Comparison of ENCODE assay signal across 20 mouse cellular contexts in the genomic region with DNA sequence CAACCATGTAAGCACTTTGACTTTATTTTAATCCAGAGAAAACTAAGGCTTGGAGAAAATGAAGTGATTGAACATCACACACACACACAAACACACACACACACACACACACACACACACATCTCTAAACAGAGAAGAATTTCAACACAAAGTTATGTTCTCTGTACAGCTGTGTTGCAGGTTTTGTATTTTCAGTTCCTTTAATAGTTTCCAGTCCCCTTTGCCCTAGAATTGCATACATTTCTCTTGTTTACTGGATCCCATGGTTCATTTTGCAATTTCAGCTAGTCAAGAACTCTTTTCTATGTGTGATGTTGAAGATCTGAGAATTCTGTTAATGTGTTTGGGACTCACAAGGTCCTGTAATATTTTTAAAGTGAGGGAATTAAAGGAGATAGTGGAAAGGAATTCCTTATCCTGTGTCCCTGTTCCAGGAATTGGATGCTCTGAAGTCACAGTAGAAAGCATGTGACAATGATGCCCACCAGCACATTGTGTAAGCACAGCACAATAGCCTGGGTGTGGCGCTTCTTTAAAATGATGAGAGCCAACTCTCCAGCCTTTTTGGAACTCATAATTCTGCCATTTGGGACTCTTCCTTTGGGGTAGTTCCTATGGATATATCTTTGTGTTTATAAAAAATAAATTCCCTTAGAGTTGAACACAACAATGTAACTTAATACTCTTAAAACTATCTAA. TPM values are rescaled to one million over a fixed set of nuclear protein-coding genes. Genes with fewer than 3 reads are reported as not detected.
A peak's percentile ranks its signal among the peaks of the same experiment; 100 is the strongest.
DNase-seq lines count a peak whose midpoint lies in the region; ATAC-seq lines count a peak whose summit lies in the region.
"Had no signal": no experiment of that assay in that cellular context is flagged by ENCODE, and none has a peak within 500 bp of the region (broad histone marks: within the 10 kb centered on the region; RNA-seq: fewer than 3 reads in every experiment).

No protein-coding gene starts in this region.

- peak; percentile 86 for ATAC-seq in granulocyte monocyte progenitor cell, adult 5-6 weeks (replicated peaks; ENCODE audit: poor library complexity, severe bottlenecking)
- peak; percentile 76 for ATAC-seq in monocyte, adult 5-6 weeks (replicated peaks; ENCODE audit: insufficient number of reproducible peaks, low FRiP score, low TSS enrichment, poor library complexity, severe bottlenecking)
- ATAC-seq: forebrain, embryonic 13.5 days; forebrain, postnatal 0 days had no signal

- DNase-seq in heart, adult 11 months: peak; percentile 81
- no peak for DNase-seq in heart, postnatal 14 days
- DNase-seq in lung, postnatal 36 days: peak; percentile 53
- no peak for DNase-seq in lung, postnatal 10 days
- no peak for DNase-seq in left cerebral cortex, postnatal 36 days (ENCODE audit: low spot score in 2 of 2)
- no peak for DNase-seq in left cerebral cortex, postnatal 10 days (ENCODE audit: extremely low spot score in 1 of 2, low spot score in 2 of 2)
- DNase-seq: adrenal gland, adult 8-10 months; adrenal gland, postnatal 36 days; cerebellum, adult 11-12 months; cerebellum, adult 9-11 months; cerebellum, postnatal 36 days; forebrain, postnatal 0 days; gastrocnemius, adult 2 months; gastrocnemius, postnatal 25 days; heart, adult 2 months had no signal

- intact Hi-C loops in heart, postnatal 14 days (cut with DNase I): no loop called here
- intact Hi-C loops in left cerebral cortex, postnatal 36 days (cut with DNase I): no loop called here
- intact Hi-C loops in left cerebral cortex, postnatal 10 days (cut with DNase I): no loop called here

RNA-seq across cellular contexts. Expression of gene Gm26566, which starts 14.3 kb away (rescaled TPM):
- total RNA-seq in heart, postnatal 14 days (2021): 1 to 10 TPM in 1 of 2 experiments, under 1 TPM in 1; 0.22 to 1.0 TPM
- total RNA-seq in granulocyte monocyte progenitor cell, adult 5-6 weeks (2014; fragmentation: Nextera tagmentation): not detected in 2 replicates
- 0.69 TPM in 1 of 2 replicates, not detected in the other for total RNA-seq in granulocyte monocyte progenitor cell, adult 5-6 weeks (2017)
- 0.49 to 2.0 TPM in 2 of 3 replicates, not detected in the other for total RNA-seq in monocyte, adult 5-6 weeks (2017)
- total RNA-seq in left cerebral cortex, postnatal 36 days (2021): 1 to 10 TPM in 1 of 2 experiments, under 1 TPM in 1; 0.66 to 1.5 TPM
- total RNA-seq in left cerebral cortex, postnatal 10 days (2021): 1 to 10 TPM; 1.8 to 2.0 TPM

RNA-seq across cellular contexts. Expression of gene Klhl9, which starts 15.0 kb away (rescaled TPM):
- 10 to 100 TPM; 73.9 to 75.5 TPM for total RNA-seq in heart, postnatal 14 days (2021)
- 33.5 and 45.5 TPM in 2 replicates for total RNA-seq in granulocyte monocyte progenitor cell, adult 5-6 weeks (2014; fragmentation: Nextera tagmentation)
- total RNA-seq in granulocyte monocyte progenitor cell, adult 5-6 weeks (2017): 72.4 and 96.0 TPM in 2 replicates
- 43.5 to 56.6 TPM (median 49.0 TPM) in 3 replicates for total RNA-seq in monocyte, adult 5-6 weeks (2017)
- total RNA-seq in left cerebral cortex, postnatal 36 days (2021): 100 to 1,000 TPM in 1 of 2 experiments, 10 to 100 TPM in 1; 92.7 to 101 TPM
- 100 to 1,000 TPM; 105 to 107 TPM for total RNA-seq in left cerebral cortex, postnatal 10 days (2021)

RNA-seq across cellular contexts. Expression of gene Ifnab, which starts 16.1 kb away (rescaled TPM):
- not detected for total RNA-seq in heart, postnatal 14 days (2021)
- total RNA-seq in granulocyte monocyte progenitor cell, adult 5-6 weeks (2014; fragmentation: Nextera tagmentation): not detected in 2 replicates
- total RNA-seq in granulocyte monocyte progenitor cell, adult 5-6 weeks (2017): not detected in 2 replicates
- total RNA-seq in monocyte, adult 5-6 weeks (2017): 0.43 TPM in 1 of 3 replicates, not detected in the others
- total RNA-seq in left cerebral cortex, postnatal 36 days (2021): not detected
- not detected for total RNA-seq in left cerebral cortex, postnatal 10 days (2021)
- total RNA-seq: adrenal gland, adult 8-10 months; adrenal gland, postnatal 36 days; ES-E14; forebrain, postnatal 0 days; gastrocnemius, adult 2 months; gastrocnemius, postnatal 25 days; heart, adult 2 months; heart, postnatal 25 days had no signal

RNA-seq across cellular contexts. Expression of gene Ifna2, which starts 23.6 kb away (rescaled TPM):
- not detected for total RNA-seq in heart, postnatal 14 days (2021)
- total RNA-seq in granulocyte monocyte progenitor cell, adult 5-6 weeks (2014; fragmentation: Nextera tagmentation): not detected in 2 replicates
- total RNA-seq in granulocyte monocyte progenitor cell, adult 5-6 weeks (2017): not detected in 2 replicates
- not detected in 3 replicates for total RNA-seq in monocyte, adult 5-6 weeks (2017)
- total RNA-seq in left cerebral cortex, postnatal 36 days (2021): not detected
- not detected for total RNA-seq in left cerebral cortex, postnatal 10 days (2021)
- total RNA-seq: adrenal gland, adult 8-10 months; adrenal gland, postnatal 36 days; ES-E14; forebrain, postnatal 0 days; gastrocnemius, adult 2 months; gastrocnemius, postnatal 25 days; heart, adult 2 months; heart, postnatal 25 days had no signal

RNA-seq across cellular contexts. Expression of gene Ifna16, which starts 30.6 kb away (rescaled TPM):
- total RNA-seq in heart, postnatal 14 days (2021): not detected
- not detected in 2 replicates for total RNA-seq in granulocyte monocyte progenitor cell, adult 5-6 weeks (2014; fragmentation: Nextera tagmentation)
- not detected in 2 replicates for total RNA-seq in granulocyte monocyte progenitor cell, adult 5-6 weeks (2017)
- not detected in 3 replicates for total RNA-seq in monocyte, adult 5-6 weeks (2017)
- not detected for total RNA-seq in left cerebral cortex, postnatal 36 days (2021)
- total RNA-seq in left cerebral cortex, postnatal 10 days (2021): not detected
- total RNA-seq: adrenal gland, adult 8-10 months; adrenal gland, postnatal 36 days; ES-E14; forebrain, postnatal 0 days; gastrocnemius, adult 2 months; gastrocnemius, postnatal 25 days; heart, adult 2 months; heart, postnatal 25 days had no signal

Comparison
In these comparisons a context has a peak if more than half of its experiments do, and no peak if none do; other contexts are left out.
1. DNase-seq: peak in heart, adult 11 months (single experiment) and lung, postnatal 36 days (single experiment); none in heart, postnatal 14 days (0 of 2), lung, postnatal 10 days (single experiment), left cerebral cortex, postnatal 36 days (0 of 2) and left cerebral cortex, postnatal 10 days (0 of 2).